Mouse (Mus musculus) megakaryocyte, embryonic 14.5 days (primary cell): Measurements from ENCODE around the gene Arhgef16. TPM values are rescaled to one million over a fixed set of nuclear protein-coding genes. Genes with fewer than 3 reads are reported as not detected.
A peak's percentile ranks its signal among the peaks of the same experiment; 100 is the strongest.

Source experiments
- H3K27me3 ChIP-seq: replicated peaks from 2 replicates; pipeline ENCODE3; 2012; ENCODE audit warnings: inconsistent platforms
- H3K36me3 ChIP-seq: replicated peaks from 2 replicates; pipeline ENCODE3; 2012; ENCODE audit warnings: low read length, inconsistent platforms, mixed read lengths
- H3K4me1 ChIP-seq: 2 replicates; pipeline ENCODE4 v1.6.1; 2012; ENCODE audit warnings: inconsistent platforms
- H3K4me3 ChIP-seq: replicated peaks from 2 replicates; pipeline ENCODE3; 2012; ENCODE audit warnings: moderate library complexity, mild to moderate bottlenecking, inconsistent platforms
- H3K9me3 ChIP-seq: 2 replicates; pipeline ENCODE4 v1.6.1; 2012; ENCODE audit warnings: inconsistent platforms
- FLI1 ChIP-seq: IDR thresholded peaks from 2 replicates; pipeline ENCODE4 v1.6.1; 2012; ENCODE audit warnings: low read length, inconsistent platforms, mixed read lengths
- GATA1 ChIP-seq: IDR thresholded peaks from 3 replicates; pipeline ENCODE4 v1.6.1; 2012; ENCODE audit warnings: mixed read lengths, low read length, inconsistent platforms, borderline replicate concordance
- polyA plus RNA-seq: library from polyadenylated mRNA; stranded (reverse); fragments of >175 nt; gene quantifications from 2 replicates; pipeline ENCODE4 v1.2.3, GENCODE M21; 2012; ENCODE audit warnings: low replicate concordance; ENCODE audit not compliant: insufficient read depth

Gene Arhgef16
- not detected in 2 replicates for polyA plus RNA-seq

DNA sequence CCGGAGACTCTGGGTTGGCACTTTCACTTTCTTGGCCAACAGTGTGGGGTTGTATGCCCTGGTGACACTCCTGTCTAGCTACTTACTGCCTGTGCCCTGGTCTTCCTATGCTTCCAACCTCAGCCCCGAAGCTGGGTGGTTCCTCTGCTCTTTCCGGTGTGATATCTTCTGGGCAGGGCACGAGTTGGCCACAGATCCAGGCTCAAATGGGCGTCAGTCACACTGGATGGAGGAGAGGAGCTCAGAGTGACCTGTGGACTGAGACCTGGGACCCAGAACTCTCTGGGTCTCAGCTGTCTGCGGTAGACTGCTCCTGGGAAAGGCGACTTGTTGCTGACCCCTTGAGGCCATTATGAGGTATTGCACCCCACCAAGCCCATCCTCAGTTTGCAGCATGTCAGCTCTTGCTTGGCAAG is at the start of gene Arhgef16:
Gene Arhgef16, minus strand, starts transcription at position 211 of the 416 bp plus-strand sequence.
- H3K9me3 ChIP-seq: no peaks in the 10 kb centered on the region
- H3K36me3 ChIP-seq: no peaks in the 10 kb centered on the region
- peaks cover 11% of the 10 kb centered on the region for H3K4me1 ChIP-seq
- peak within 1 kb of the TSS; percentile 15 for H3K4me3 ChIP-seq
- TF ChIP-seq FLI1 (no peak), GATA1 (no peak)
- H3K27me3 ChIP-seq: peaks cover 58% of the 10 kb centered on the region

DNA sequence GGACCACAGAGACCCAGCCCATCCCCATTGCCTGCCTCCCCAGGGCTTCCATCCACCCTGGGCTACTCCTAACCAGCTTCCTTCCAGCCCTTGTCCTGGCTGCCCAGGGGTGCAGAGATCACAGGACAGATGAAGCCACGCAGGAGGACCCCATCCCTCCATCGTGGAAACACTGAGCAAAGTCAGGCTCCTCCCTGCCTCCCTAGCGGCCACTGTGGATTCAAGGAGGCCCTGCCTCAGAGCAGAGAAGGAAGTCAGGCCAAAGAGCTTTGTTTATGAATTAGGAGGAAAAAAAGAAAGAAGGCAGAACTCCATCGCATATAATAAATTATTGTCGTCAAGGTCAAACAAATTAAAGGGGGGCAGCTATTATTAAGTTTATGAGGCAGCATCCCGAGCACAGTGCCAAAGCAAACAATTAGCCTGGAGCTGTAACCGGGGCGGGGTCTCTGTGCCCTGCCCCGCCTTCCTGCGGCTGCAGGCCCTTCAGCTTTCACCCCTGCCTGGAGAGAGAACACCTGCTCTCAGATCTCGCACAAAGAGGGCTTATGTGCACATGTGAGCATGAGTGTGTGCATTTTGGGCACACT is 46.8 kb upstream of the Arhgef16 start:
- Histone ChIP-seq H3K4me3 (peak overlapping the region; percentile 34), H3K36me3 (no peaks in the 10 kb centered on the region), H3K27me3 (peaks cover 2% of the 10 kb centered on the region), H3K4me1 (no peaks in the 10 kb centered on the region), H3K9me3 (peaks cover 12% of the 10 kb centered on the region)
- TF ChIP-seq FLI1: no peak
- no peak for TF ChIP-seq GATA1

DNA sequence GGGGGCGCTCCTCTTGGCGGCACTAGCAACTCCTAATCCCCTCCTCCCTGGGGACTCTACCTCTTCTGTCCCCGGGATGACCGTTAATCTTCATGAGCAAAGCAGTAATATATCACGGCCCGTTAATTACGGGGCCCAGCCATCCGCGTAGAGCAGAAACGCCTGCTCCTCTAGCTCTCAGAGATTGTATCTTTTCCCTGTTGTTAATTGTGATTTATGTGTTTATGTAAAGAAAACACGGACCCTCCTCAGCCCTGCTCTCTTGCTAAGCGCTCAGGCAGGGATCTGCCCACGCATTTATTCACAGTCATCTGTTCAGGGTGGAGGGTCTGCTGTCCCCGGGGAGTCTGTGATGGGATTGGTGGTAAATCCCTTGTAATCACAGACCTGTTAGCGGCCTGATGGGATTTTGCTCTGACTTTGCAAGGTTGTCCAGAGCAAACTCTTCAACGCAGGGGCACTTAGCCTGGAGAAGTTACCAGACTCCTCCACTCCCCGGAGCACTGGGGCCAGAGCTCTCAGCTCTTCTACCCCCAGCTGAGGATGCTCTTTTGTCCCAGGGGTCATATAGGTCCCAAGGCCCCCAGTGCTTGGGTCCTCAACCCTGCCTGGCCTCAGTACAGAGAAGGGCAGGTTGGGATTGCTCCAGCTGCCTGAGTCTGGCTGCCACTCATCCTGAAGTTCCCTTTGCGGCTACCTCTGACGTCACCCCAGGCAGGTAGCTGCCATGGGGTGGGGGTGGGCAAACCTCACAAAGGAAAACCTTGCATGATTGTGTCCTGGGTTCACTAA is 45.5 kb upstream of the Arhgef16 start:
- Histone ChIP-seq H3K4me3 (no peak overlapping the region), H3K4me1 (no peaks in the 10 kb centered on the region), H3K36me3 (no peaks in the 10 kb centered on the region), H3K9me3 (peaks cover 20% of the 10 kb centered on the region), H3K27me3 (peaks cover 7% of the 10 kb centered on the region)
- TF ChIP-seq FLI1 (no peak), GATA1 (no peak)

DNA sequence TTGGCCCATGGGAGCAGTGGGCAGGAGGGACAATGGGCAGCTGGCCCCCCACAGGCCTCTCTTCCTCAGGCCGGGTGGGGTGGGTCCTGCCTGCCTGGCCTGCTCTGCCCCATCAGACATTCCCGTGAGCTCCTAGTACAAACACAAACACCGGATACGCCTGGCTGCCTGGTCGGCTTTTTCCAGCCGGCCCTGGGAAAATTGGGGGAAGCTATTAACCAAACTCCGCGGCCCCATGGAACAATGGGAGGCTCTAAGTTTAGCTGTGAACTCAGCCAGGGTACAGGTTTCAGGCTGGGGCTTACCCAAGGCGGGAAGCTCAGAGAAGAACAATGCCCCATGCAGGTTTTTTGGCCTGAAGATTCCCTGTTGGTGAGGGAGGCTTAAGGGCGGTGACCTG is 35.2 kb upstream of the Arhgef16 start:
- no peaks in the 10 kb centered on the region for H3K9me3 ChIP-seq
- H3K4me3 ChIP-seq: no peak overlapping the region
- H3K36me3 ChIP-seq: no peaks in the 10 kb centered on the region
- H3K4me1 ChIP-seq: no peaks in the 10 kb centered on the region
- TF ChIP-seq FLI1 (no peak), GATA1 (no peak)
- peaks cover 17% of the 10 kb centered on the region for H3K27me3 ChIP-seq

DNA sequence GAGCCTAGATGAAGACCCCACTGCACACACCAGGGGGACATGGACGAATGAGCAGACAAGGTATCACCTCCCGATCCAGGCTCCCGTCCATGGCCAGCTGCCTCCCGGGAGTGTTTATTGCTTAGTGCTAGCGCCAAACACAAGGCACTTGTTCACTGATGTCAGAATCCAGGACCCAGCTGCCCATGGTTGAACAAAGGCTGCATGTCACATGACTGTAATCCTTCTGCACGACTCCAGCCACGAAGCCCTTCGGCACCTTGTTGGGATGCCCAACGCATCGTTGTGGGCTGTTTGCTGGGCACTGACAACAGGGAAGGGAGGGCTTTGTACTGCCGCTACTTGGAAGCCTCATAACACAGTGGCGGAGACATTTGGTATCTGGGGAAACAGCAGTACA is 34.3 kb upstream of the Arhgef16 start, which contains the start of gene B230104I21Rik:
Gene B230104I21Rik, plus strand, starts transcription at position 367 of the 400 bp plus-strand sequence.
- Histone ChIP-seq H3K4me1 (no peaks in the 10 kb centered on the region), H3K9me3 (no peaks in the 10 kb centered on the region), H3K36me3 (no peaks in the 10 kb centered on the region), H3K4me3 (no peak within 1 kb of the TSS), H3K27me3 (peaks cover 19% of the 10 kb centered on the region)
- no peak for TF ChIP-seq FLI1
- TF ChIP-seq GATA1: no peak

DNA sequence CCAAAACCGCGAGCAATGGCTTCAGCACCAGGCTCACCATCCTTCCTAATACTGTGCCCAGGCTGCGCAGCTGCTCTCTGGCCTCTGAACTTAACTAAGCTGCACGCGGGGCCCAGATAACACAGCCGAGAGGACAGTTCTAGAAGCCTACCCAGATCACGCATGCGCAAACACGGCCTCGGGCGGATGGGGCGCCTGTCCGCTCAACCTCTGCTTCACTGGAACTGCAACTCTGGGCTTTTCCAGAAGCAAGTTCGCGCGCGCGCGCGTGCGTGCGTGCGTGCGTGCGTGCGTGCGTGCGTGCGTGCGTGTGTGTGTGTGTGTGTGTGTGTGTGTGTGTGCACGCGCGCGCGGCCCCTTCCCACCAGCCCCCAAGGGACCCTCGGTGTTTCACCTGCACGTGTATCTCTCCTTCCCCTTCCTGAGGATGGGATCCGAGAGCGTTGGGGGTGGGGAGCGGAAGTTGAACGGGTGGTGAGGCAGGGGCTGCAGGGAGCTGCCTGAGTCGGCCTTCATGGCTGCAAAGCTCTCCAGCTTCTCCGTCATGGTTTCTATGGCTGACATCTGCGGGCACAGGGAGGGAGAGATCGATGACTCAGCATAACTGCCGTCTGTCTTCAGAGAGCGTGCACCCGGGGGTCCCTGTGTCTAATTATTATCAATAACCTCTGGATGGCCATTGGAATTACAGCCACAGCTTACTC is 33.4 kb upstream of the Arhgef16 start:
- Histone ChIP-seq H3K4me3 (no peak overlapping the region), H3K36me3 (no peaks in the 10 kb centered on the region), H3K9me3 (no peaks in the 10 kb centered on the region)

DNA sequence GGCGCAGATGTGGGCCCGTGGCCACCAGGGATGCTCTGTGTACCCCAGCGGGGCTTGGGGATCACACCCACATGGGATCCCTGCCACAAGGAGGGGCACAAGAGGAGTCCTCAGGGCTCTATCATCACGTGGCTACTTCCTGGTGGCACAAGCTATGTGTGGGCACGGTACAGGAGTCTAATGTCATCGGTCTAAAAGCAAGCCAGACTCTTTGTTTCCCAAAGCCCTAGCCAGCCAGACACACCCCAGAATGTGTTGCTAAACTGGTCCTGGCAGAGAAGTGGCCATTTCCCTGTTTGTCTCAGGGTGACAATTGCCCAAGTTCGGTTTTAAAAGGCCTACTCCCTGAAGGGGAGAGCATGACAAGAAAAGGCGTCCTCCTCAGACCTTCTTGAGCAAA is 31.8 kb upstream of the Arhgef16 start:
- H3K9me3 ChIP-seq: no peaks in the 10 kb centered on the region
- no peak for TF ChIP-seq FLI1
- peaks cover 12% of the 10 kb centered on the region for H3K27me3 ChIP-seq
- no peak overlapping the region for H3K4me3 ChIP-seq
- H3K4me1 ChIP-seq: no peaks in the 10 kb centered on the region
- H3K36me3 ChIP-seq: no peaks in the 10 kb centered on the region

More for the DNA sequence above, 33.4 kb upstream of the Arhgef16 start:
- no peak for TF ChIP-seq GATA1
- TF ChIP-seq FLI1: no peak
- Histone ChIP-seq H3K27me3 (peaks cover 19% of the 10 kb centered on the region), H3K4me1 (no peaks in the 10 kb centered on the region)

DNA sequence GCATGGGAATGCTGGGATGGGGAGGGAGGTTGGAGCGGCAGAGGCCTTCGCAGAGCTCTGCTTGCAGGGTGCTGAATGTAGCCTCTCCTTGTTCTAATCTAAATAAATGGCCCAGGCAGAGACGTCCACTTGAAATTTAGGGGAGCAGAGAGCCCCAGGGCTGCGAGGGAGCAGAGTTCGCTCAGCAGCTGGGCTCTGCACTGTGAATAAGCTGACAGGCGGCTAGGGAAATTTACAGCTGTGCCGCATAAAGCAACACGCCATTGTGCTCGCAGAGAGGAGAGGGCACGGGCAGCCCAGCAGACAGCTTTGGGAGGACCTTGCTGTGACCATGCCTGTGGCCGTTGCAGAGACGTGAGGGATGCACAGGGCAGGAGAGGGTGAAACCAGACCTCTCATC is 29.8 kb upstream of the Arhgef16 start:
- Histone ChIP-seq H3K27me3 (peaks cover 11% of the 10 kb centered on the region), H3K4me1 (no peaks in the 10 kb centered on the region), H3K4me3 (no peak overlapping the region), H3K36me3 (no peaks in the 10 kb centered on the region), H3K9me3 (no peaks in the 10 kb centered on the region)
- TF ChIP-seq GATA1: no peak
- TF ChIP-seq FLI1: no peak

DNA sequence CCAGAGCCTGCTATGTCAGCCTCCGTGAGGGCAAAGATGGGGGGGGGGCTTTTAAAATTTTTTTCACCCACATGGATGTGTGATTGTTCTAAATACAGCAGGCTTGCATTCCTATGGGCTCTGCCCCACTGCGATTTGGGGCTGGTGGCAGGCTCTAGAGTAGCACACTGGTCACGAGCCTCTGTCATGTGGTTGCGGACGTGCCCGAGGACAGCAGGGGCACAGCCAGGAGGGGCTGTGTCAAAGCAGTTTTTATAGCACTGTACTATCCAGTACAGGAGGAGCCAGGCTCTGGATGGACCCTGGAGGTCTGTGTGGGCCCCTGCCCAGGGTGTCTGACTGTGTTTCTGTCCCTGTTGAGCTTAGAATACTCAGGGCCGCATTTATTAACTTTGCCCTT is 28.5 kb upstream of the Arhgef16 start:
- no peak overlapping the region for H3K4me3 ChIP-seq
- no peaks in the 10 kb centered on the region for H3K9me3 ChIP-seq
- H3K4me1 ChIP-seq: no peaks in the 10 kb centered on the region

DNA sequence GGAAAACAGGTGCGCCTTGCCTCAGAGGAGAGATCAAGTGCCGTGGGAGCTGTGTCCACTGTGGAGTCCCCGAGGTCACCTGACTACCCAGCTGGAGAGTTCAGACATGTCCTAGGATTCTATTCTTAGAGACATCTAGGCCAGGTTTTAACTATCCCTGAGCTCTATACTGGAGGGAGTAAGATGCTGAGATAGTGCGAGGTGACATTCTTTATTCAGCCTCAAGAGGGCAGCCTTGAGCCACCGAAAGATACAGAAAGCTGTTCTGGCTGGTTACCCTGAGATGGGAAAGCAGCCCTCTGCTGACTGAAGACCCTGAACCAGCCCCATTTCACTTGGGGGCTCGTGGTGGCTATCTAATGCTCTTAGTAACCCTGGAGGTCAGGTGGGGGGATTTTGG is 27.4 kb upstream of the Arhgef16 start:
- Histone ChIP-seq H3K4me3 (no peak overlapping the region), H3K27me3 (peaks cover 17% of the 10 kb centered on the region), H3K36me3 (no peaks in the 10 kb centered on the region), H3K4me1 (no peaks in the 10 kb centered on the region), H3K9me3 (no peaks in the 10 kb centered on the region)
- TF ChIP-seq GATA1: no peak
- TF ChIP-seq FLI1: no peak

More for the DNA sequence above, 28.5 kb upstream of the Arhgef16 start:
- Histone ChIP-seq H3K36me3 (no peaks in the 10 kb centered on the region), H3K27me3 (peaks cover 19% of the 10 kb centered on the region)
- TF ChIP-seq FLI1 (no peak), GATA1 (no peak)
